Mouse (Mus musculus): Measurements from ENCODE around the gene Atxn1. TPM values are rescaled to one million over a fixed set of nuclear protein-coding genes. Genes with fewer than 3 reads are reported as not detected.
A peak's percentile ranks its signal among the peaks of the same experiment; 100 is the strongest.

The Atxn1 gene
- polyA plus RNA-seq, 1 experiment = 23.0 TPM

DNA sequence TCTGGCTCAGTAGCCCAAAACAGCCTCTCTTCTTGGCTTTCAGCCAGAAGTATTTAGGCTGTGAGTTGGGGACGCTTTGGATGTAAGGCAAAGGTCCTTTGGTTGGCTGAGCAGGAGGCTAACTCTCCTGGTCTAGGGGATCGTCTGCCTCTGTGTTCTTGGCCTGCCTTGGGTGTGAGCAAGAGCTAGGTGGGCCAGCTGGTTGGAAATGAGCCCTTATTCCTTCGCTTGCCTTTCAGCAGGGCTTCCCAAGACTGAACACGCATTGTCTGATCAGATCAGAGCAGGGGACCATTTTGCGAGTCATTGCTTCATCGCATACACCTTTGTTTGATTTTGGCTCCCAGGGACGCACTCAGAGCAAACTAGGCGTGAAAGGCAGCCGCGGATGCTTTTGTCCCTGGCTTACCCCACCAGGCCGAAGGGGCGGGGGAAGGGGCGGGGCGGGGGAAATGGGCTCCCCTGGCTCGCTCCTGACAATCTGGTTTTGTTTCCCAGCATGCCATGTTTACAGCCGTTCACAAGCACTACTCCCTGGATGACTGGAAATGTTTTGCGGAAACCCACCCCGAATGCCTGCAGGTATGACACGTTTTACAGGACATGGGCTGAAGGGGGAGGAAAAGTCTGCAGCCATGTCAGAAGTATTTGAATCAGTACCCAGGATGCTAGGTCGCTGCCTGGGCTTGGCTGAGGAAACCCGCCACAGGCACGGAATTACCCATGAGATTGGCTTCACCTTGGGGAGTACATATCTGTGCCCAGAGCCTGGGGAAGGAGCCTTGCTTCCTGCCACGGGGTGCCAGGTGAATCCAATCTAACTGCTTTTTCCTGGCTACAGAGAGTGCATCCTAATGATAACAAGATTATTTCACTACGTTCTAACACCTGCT, 448.1 kb downstream of the Atxn1 start:
- H3K4me3 ChIP-seq (ENCODE audit: insufficient read depth, low read length) = no peak overlapping the region
- TF ChIP-seq POLR2A (IDR thresholded peaks at IDR 0.05; ENCODE audit: borderline replicate concordance, low read depth, low read length) = no peak
- no peak for TF ChIP-seq CTCF (IDR thresholded peaks at IDR 0.05; ENCODE audit: low read depth, low read length)
- peaks cover 21% of the 10 kb centered on the region for H3K4me1 ChIP-seq (ENCODE audit: control insufficient read depth, insufficient read depth, low read length)
- no peak overlapping the region for H3K27ac ChIP-seq (ENCODE audit: insufficient read depth, low read depth, low read length)

DNA sequence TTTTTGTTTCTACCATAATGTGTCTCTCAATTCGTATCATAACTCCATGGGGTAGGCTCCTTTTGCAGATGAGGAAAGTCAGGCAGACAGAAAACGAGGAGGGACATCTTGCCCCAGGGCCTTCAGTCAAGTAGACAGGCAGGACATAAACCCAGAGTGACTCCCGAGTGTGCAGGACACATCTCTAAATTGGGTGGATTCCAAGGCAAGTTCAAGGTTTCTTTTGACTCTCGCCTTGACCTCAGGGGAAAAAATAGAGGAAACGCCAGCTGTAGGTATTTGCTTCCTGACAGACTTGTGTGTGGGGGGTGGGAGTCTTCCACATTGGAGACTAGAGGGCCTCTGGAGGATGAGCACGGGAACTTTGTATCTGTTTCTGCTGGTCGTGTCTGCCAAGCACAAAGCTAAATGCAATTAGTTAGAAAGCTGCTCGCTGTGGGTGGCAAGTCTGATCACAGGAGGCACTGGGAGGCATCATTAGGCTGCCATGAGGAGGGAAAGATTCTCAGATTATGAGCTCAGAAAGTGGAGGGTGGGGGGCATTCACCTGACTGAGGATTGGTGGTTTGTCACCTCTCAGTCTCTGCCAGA, 449.9 kb downstream of the Atxn1 start:
- Histone ChIP-seq H3K4me3 (ENCODE audit: insufficient read depth, low read length) (no peak overlapping the region), H3K27ac (ENCODE audit: insufficient read depth, low read depth, low read length) (no peak overlapping the region), H3K4me1 (ENCODE audit: control insufficient read depth, insufficient read depth, low read length) (peaks cover 22% of the 10 kb centered on the region)
- TF ChIP-seq POLR2A (IDR thresholded peaks at IDR 0.05; ENCODE audit: borderline replicate concordance, low read depth, low read length) (no peak), CTCF (IDR thresholded peaks at IDR 0.05; ENCODE audit: low read depth, low read length) (no peak)

DNA sequence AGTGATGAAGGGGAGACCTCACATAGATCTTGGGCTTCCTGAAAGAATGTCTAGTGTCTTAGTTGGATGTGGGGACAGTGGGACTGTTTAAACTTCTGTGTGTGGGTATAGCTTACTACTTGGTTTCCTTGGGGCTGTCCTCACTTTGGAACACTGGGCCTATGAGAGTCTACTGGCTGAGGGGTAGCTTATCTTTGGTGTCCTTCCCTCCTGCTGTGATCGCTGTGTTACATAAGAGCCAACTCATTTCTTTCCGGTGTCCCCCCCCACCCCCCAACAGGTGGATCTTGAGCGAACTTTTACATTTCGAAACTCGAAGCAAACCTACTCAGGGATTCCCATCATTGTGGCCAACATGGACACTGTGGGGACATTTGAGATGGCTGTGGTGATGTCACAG, 450.7 kb downstream of the Atxn1 start:
- no peak overlapping the region for H3K4me3 ChIP-seq (ENCODE audit: insufficient read depth, low read length)
- no peak overlapping the region for H3K27ac ChIP-seq (ENCODE audit: insufficient read depth, low read depth, low read length)
- peaks cover 24% of the 10 kb centered on the region for H3K4me1 ChIP-seq (ENCODE audit: control insufficient read depth, insufficient read depth, low read length)
- TF ChIP-seq POLR2A (IDR thresholded peaks at IDR 0.05; ENCODE audit: borderline replicate concordance, low read depth, low read length) (no peak), CTCF (IDR thresholded peaks at IDR 0.05; ENCODE audit: low read depth, low read length) (no peak)

DNA sequence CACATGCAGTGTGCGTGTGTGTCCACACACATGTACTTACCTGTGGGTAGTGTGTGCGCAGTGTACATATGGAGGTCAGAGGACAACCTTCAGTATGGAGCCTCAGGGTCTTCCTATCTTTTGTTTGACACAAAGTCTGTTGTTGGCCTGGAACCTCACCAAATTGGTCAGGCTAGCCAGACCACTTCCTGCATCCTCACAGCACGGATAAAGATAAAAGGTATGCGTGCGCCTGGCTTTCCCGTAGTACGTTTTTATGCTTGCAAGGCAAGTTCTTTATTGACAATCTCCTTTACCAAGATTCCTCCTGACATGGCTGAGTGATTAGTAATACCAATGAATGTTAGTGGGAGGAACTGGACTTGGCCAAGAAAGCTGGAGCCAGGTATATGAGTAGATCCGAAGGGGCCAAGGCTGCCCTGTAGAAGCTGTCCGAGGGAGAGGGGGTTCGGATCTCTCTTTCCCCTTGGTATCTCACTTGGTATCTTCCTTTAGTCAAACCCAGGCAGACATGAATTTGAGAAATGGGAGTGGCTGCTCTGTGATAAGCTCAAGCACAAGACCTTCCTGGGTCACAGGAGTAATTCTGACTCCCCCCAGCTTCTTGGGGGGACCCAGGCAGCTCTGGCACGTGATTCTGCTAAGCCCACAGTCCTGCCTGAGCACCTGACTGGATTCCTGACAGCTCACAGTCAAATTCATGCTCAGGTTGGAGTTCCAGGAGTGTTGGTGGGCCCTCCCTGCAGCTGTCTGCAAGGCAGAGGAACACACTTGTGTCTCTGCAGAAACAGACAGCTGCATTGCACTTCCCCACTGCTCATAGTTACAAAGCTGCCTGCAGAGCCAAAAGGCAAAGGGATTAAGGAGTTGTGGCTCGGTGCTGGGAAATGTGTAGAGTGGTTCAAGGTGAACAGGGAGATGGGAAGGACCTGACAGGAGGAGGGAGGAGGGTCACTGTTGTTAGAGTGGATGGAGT, 451.5 kb downstream of the Atxn1 start:
- Histone ChIP-seq H3K27ac (ENCODE audit: insufficient read depth, low read depth, low read length) (peak overlapping the region; percentile 27; the same call in 1 of the 2 replicates), H3K4me1 (ENCODE audit: control insufficient read depth, insufficient read depth, low read length) (peaks cover 24% of the 10 kb centered on the region), H3K4me3 (ENCODE audit: insufficient read depth, low read length) (no peak overlapping the region)
- TF ChIP-seq CTCF (IDR thresholded peaks at IDR 0.05; ENCODE audit: low read depth, low read length) (no peak), POLR2A (IDR thresholded peaks at IDR 0.05; ENCODE audit: borderline replicate concordance, low read depth, low read length) (no peak)

DNA sequence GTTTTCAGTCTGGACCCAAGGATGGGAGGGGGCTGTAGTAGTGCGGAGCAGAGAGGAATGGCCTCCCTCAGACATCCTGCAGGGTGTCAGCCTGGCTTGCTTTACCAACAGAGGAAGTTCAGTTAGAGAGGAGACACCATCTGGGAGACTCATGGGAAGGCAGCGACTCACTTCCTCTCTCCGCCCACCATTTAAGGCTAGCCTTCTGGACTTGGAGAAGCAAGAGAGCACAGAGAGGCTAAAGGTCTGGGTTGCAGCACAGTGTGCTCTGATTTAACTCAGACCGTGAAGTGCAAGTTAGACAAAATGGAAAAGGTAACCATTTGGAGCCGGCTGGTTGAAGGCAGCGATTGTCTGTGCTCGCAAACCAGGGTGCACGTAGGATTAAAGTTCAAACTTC, 452.3 kb downstream of the Atxn1 start:
- no peak overlapping the region for H3K4me3 ChIP-seq (ENCODE audit: insufficient read depth, low read length)
- peak overlapping the region; percentile 58 for H3K27ac ChIP-seq (ENCODE audit: insufficient read depth, low read depth, low read length)
- TF ChIP-seq CTCF (IDR thresholded peaks at IDR 0.05; ENCODE audit: low read depth, low read length) = no peak
- no peak for TF ChIP-seq POLR2A (IDR thresholded peaks at IDR 0.05; ENCODE audit: borderline replicate concordance, low read depth, low read length)
- peaks cover 24% of the 10 kb centered on the region for H3K4me1 ChIP-seq (ENCODE audit: control insufficient read depth, insufficient read depth, low read length)

DNA sequence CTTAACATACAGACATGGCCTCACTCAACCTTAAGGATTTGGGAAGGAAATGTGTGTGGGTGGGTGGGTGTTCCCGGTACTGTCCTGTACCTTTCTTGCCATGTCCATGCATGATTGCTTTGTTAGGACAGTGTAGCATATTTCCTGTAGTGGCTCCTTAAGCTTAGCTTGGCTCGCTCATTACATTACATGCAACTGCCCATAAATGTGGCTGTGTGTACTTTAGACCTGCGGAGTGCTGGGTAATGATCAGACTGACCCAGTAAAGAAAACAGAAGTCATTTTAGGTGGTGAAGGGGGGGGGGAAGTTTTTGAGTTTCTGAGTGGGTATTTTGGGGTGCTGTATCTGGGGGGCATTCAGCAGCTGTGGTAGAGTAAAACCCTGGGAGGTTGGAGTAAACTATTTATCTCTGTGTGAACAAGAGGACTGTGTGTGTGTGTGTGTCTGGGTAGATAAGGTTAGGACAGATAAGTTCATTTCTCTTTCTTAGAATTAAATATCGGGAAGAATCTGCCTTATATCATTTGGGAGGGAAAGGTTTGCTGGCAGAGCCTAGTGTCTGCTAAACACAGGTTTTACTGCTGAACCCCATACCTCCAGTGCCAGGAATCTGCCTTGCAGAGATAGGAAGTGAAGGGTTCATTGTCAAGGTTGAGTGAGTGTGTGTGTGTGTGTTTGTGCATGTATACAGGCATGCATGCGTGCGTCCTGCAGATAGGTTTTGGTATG, 452.9 kb downstream of the Atxn1 start:
- Histone ChIP-seq H3K27ac (ENCODE audit: insufficient read depth, low read depth, low read length) (peak overlapping the region; percentile 58), H3K4me1 (ENCODE audit: control insufficient read depth, insufficient read depth, low read length) (peaks cover 24% of the 10 kb centered on the region), H3K4me3 (ENCODE audit: insufficient read depth, low read length) (no peak overlapping the region)
- no peak for TF ChIP-seq CTCF (IDR thresholded peaks at IDR 0.05; ENCODE audit: low read depth, low read length)

DNA sequence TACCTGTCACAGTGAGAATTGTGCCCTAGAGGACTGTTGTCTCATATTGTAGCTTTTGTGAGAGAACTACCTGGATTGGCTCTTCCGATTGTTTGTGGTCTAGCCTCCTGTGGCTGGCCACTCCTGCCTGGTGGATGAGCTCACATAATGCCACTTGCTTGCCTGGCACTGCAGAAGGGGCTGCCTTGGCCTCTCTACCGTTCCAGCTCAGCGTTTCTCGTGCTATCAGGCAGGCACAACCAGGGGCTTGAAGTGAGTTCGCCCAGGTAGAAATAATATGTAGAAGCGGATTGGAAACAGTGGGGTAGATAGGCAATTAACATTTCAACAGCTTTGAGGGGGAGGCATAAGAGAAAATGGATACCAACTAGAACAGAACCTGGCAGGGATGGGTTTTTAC, 455.4 kb downstream of the Atxn1 start:
- no peak for TF ChIP-seq CTCF (IDR thresholded peaks at IDR 0.05; ENCODE audit: low read depth, low read length)
- TF ChIP-seq POLR2A (IDR thresholded peaks at IDR 0.05; ENCODE audit: borderline replicate concordance, low read depth, low read length) = no peak
- no peak overlapping the region for H3K4me3 ChIP-seq (ENCODE audit: insufficient read depth, low read length)
- H3K27ac ChIP-seq (ENCODE audit: insufficient read depth, low read depth, low read length) = no peak overlapping the region
- H3K4me1 ChIP-seq (ENCODE audit: control insufficient read depth, insufficient read depth, low read length) = peaks cover 24% of the 10 kb centered on the region

DNA sequence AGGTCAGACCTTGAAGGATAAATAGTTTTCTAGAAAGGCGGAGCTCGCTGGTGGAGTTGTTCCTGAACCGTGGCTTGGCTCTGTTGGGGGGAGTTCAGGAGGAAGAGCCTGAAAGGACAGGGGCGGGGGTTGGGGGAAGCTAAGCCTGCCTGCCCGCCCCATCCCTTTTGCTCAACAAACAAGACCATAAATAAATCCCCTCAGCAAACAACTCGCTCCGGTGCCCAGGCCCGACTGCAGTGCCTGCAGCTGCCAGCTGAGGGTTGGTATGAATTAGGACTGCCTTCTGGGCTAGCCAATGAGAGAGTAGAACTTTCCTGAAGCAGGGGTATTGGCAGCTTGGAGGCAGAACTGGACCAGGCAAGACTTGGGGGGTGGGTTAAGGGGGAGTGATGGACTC, 456.3 kb downstream of the Atxn1 start:
- TF ChIP-seq CTCF (IDR thresholded peaks at IDR 0.05; ENCODE audit: low read depth, low read length) (no peak), POLR2A (IDR thresholded peaks at IDR 0.05; ENCODE audit: borderline replicate concordance, low read depth, low read length) (no peak)

More for the DNA sequence above, 456.3 kb downstream of the Atxn1 start:
- H3K4me1 ChIP-seq (ENCODE audit: control insufficient read depth, insufficient read depth, low read length) = peaks cover 22% of the 10 kb centered on the region
- H3K4me3 ChIP-seq (ENCODE audit: insufficient read depth, low read length) = peak overlapping the region; percentile 80
- H3K27ac ChIP-seq (ENCODE audit: insufficient read depth, low read depth, low read length) = no peak overlapping the region
